Mouse (Mus musculus): ENCODE data around the gene Camta1. TPM values are rescaled to one million over a fixed set of nuclear protein-coding genes. Genes with fewer than 3 reads are reported as not detected.

Gene Camta1
- polyA plus RNA-seq, 1 experiment from 2014 or later: 78.7 TPM

GRCm38 (mm10) chr4:151385985-151386700 lies 475.5 kb downstream of the Camta1 start:
- H3K4me3 ChIP-seq: peak overlapping the region; percentile 39
- H3K27ac ChIP-seq: no peak overlapping the region
- H3K27me3 ChIP-seq: peaks cover 28% of the 10 kb centered on the region
- WGBS: 7% methylated on average over 12 of the region's 12 CpGs
- H3K9me3 ChIP-seq: no peaks in the 10 kb centered on the region
- peak overlapping the region; percentile 65 for H3K4me2 ChIP-seq
- H3K9ac ChIP-seq: no peak overlapping the region
- H3K4me1 ChIP-seq: peaks cover 11% of the 10 kb centered on the region; the same call in 1 of the 2 replicates
- ATAC-seq (ENCODE audit: borderline replicate concordance, extremely low read depth, low FRiP score, low TSS enrichment): no peak
- H3K36me3 ChIP-seq: no peaks in the 10 kb centered on the region

- 53% methylated on average over 1 of the region's 1 CpGs for WGBS
- Histone ChIP-seq H3K27me3 (0 out of 2 replicates have a peak, but pooled peaks cover 3% of the 10 kb centered on the region), H3K4me2 (no peak overlapping the region), H3K4me1 (0 out of 2 replicates have a peak, but pooled peaks cover under 1% of the 10 kb centered on the region), H3K27ac (no peak overlapping the region), H3K36me3 (no peaks in the 10 kb centered on the region), H3K9ac (no peak overlapping the region), H3K4me3 (no peak overlapping the region), H3K9me3 (no peaks in the 10 kb centered on the region)
- ATAC-seq (ENCODE audit: borderline replicate concordance, extremely low read depth, low FRiP score, low TSS enrichment): no peak
These were observed 483.9 kb downstream of the Camta1 start for GRCm38 (mm10) chr4:151377731-151378130.

DNA sequence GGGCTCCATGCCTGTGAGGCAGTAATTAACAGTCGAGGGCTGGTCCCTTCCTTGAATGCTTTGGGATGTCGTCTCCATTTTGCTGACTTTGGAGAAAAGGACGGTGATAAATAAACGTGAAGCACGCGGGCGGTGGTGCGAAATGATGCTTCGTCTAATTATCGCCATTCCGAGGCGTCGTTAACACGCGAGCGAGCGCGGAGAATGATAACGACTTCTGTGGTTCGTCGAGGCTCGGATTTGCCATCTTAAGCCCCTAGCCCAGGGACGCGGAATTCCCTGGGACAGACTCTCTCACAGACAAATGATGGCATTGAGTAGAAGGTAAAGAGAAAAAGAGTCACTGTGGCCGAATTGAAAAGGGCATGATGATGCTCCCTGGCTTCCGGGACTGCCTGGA lies 485.4 kb downstream of the Camta1 start:
- Histone ChIP-seq H3K4me1 (peaks cover 4% of the 10 kb centered on the region; the same call in 1 of the 2 replicates), H3K4me3 (no peak overlapping the region), H3K9me3 (no peaks in the 10 kb centered on the region), H3K4me2 (no peak overlapping the region), H3K9ac (no peak overlapping the region), H3K27me3 (0 out of 2 replicates have a peak, but pooled peaks cover 3% of the 10 kb centered on the region), H3K36me3 (no peaks in the 10 kb centered on the region), H3K27ac (no peak overlapping the region)
- 80% methylated on average over 26 of the region's 26 CpGs for WGBS
- ATAC-seq (ENCODE audit: borderline replicate concordance, extremely low read depth, low FRiP score, low TSS enrichment): no peak

- Histone ChIP-seq H3K36me3 (no peaks in the 10 kb centered on the region), H3K4me1 (peaks cover 4% of the 10 kb centered on the region; the same call in 1 of the 2 replicates), H3K4me3 (no peak overlapping the region), H3K4me2 (no peak overlapping the region), H3K9ac (no peak overlapping the region), H3K9me3 (no peaks in the 10 kb centered on the region), H3K27ac (no peak overlapping the region), H3K27me3 (peaks cover 7% of the 10 kb centered on the region)
- WGBS: 34% methylated on average over 12 of the region's 12 CpGs
- ATAC-seq (ENCODE audit: borderline replicate concordance, extremely low read depth, low FRiP score, low TSS enrichment): peak; percentile 66; the same call in 1 of the 2 replicates
These were observed 488.7 kb downstream of the Camta1 start for GRCm38 (mm10) chr4:151372855-151373566.

DNA sequence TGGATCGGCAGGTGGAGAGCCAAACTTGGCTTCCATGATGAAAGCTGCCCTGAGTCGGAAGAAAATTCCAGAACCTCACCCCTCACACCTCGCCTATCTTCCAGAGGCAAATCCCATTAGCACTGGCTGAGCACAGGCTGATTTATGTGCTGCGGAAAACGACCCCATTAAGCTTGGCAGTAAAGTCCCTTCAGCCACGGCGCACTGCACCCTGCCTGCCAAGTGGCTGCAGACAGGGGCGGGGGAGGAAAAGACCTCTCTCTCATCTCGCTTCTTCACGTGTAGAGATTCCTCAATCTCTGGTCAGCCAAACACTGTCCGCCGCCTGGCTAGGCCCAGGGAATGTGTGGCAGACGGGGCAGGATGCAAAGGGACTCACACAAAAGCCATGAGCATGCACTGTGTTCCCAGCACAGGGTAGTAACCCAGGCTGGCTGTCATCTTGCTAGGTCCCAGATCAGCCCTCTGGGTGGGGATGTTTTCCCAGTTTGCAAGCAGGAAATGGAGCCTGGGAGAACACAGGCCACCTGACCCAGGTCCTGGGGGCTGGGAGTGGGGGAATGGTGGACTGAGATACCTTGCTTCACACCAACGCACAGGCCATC lies 494.6 kb downstream of the Camta1 start:
- H3K27ac ChIP-seq: no peak overlapping the region
- H3K4me1 ChIP-seq: peaks cover 10% of the 10 kb centered on the region; the same call in 1 of the 2 replicates
- 24% methylated on average over 14 of the region's 14 CpGs for WGBS

DNA sequence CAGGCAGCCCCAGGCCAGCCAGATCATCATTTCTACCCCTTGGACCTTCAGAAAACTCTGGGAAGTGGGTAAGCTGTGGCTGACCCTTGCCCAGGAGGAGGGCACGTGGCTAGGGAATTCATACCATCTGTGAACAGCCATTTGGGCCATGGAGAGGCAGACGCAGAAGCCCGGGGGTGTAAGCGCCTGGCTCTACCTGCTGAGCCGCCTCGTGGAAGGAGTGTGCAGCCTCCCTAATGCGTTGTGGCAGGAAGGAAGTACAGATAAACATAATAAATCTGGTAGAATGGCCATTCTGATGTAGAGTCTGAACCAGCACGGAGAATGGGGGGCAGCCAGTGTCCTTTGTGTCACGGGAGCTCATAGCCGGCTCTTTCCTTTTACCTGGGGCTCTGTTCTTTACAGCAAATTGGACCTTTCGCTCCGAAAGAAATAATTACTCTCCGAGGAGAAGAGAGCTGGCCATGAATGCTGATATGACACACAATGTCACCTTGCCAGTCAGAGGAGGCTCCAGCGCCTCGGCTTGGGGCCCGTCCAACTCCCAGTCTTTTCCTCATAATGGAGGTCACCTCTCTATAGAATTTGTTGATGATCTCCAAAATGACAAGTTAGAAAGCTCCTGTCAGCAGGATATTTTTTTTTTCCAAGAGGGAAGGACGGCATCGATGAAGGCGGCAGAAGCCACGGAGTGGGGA lies 500.6 kb downstream of the Camta1 start:
- no peak overlapping the region for H3K4me2 ChIP-seq
- H3K4me3 ChIP-seq: no peak overlapping the region
- no peak for ATAC-seq (ENCODE audit: borderline replicate concordance, extremely low read depth, low FRiP score, low TSS enrichment)
- H3K36me3 ChIP-seq: no peaks in the 10 kb centered on the region
- no peak overlapping the region for H3K9ac ChIP-seq
- WGBS: 58% methylated on average over 20 of the region's 20 CpGs
- H3K9me3 ChIP-seq: no peaks in the 10 kb centered on the region
- no peak overlapping the region for H3K27ac ChIP-seq
- peaks cover 30% of the 10 kb centered on the region; the same call in 1 of the 2 replicates for H3K27me3 ChIP-seq
- H3K4me1 ChIP-seq: no peaks in the 10 kb centered on the region

More for the DNA sequence above, 494.6 kb downstream of the Camta1 start:
- Histone ChIP-seq H3K9me3 (no peaks in the 10 kb centered on the region), H3K4me2 (no peak overlapping the region), H3K9ac (no peak overlapping the region), H3K36me3 (no peaks in the 10 kb centered on the region), H3K4me3 (no peak overlapping the region), H3K27me3 (peaks cover 25% of the 10 kb centered on the region)
- peak; percentile 57 for ATAC-seq (ENCODE audit: borderline replicate concordance, extremely low read depth, low FRiP score, low TSS enrichment)

DNA sequence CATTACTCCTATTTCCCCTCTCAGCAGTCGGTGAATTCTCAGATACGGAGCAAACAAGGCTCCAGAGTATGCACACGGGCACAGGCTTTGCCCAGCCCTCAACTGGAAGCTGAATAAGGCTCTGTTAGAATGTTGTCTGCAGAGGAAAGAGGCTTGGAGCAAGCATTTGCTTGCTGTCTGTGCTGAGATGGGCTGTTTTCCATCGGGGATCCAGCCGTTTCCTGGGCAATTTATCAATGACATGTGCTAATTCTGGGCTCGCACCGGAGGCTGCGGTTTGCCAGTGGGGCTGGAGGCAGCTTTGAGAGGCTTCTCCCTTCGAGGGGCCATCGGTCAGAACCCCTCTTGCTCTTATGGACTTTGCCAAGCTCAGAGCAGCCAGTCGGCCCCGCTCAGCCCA lies 506.2 kb downstream of the Camta1 start:
- no peaks in the 10 kb centered on the region for H3K36me3 ChIP-seq
- no peak overlapping the region for H3K4me2 ChIP-seq
- no peak overlapping the region for H3K9ac ChIP-seq
- H3K27ac ChIP-seq: no peak overlapping the region
- H3K9me3 ChIP-seq: no peaks in the 10 kb centered on the region
- no peak for ATAC-seq (ENCODE audit: borderline replicate concordance, extremely low read depth, low FRiP score, low TSS enrichment)
- H3K4me3 ChIP-seq: no peak overlapping the region
- H3K27me3 ChIP-seq: peaks cover 15% of the 10 kb centered on the region; the same call in 1 of the 2 replicates
- WGBS: 12% methylated on average over 12 of the region's 12 CpGs
- H3K4me1 ChIP-seq: 0 out of 2 replicates have a peak, but pooled peaks cover 8% of the 10 kb centered on the region

DNA sequence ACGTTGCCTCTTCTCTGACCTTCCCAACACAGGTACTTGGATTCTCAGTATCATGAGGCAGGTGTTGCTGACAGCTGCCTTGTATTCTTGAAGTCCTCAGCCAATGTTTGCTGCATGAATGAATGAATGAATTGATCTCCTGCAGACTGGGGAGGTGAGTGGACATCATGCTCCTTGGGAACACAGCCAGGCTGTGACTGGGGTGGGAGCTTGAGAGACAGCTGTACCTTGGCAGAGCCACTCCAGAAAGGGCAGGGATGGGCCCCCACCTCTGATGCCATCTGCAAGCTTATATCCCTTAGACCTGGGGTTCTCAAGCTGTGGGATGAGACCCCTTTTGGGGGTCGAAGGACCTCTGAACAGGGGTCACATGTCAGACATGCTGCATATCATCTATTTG lies 508.9 kb downstream of the Camta1 start:
- Histone ChIP-seq H3K9ac (no peak overlapping the region), H3K27ac (no peak overlapping the region), H3K4me3 (no peak overlapping the region), H3K4me2 (no peak overlapping the region), H3K9me3 (no peaks in the 10 kb centered on the region), H3K27me3 (peaks cover 15% of the 10 kb centered on the region; the same call in 1 of the 2 replicates), H3K4me1 (0 out of 2 replicates have a peak, but pooled peaks cover 8% of the 10 kb centered on the region), H3K36me3 (no peaks in the 10 kb centered on the region)
- 71% methylated on average over 2 of the region's 2 CpGs for WGBS
- ATAC-seq (ENCODE audit: borderline replicate concordance, extremely low read depth, low FRiP score, low TSS enrichment): no peak

- H3K9ac ChIP-seq: no peak overlapping the region
- H3K9me3 ChIP-seq: no peaks in the 10 kb centered on the region
- no peak for ATAC-seq (ENCODE audit: borderline replicate concordance, extremely low read depth, low FRiP score, low TSS enrichment)
- no peak overlapping the region for H3K4me3 ChIP-seq
- H3K27ac ChIP-seq: no peak overlapping the region
- H3K27me3 ChIP-seq: 0 out of 2 replicates have a peak, but pooled peaks cover 12% of the 10 kb centered on the region
- H3K4me1 ChIP-seq: 0 out of 2 replicates have a peak, but pooled peaks cover 8% of the 10 kb centered on the region
- 0 out of 2 replicates have a peak overlapping the region, but pooled peaks have one; percentile 27 for H3K4me2 ChIP-seq
- WGBS: 41% methylated on average over 4 of the region's 4 CpGs
- H3K36me3 ChIP-seq: no peaks in the 10 kb centered on the region
These were observed 509.4 kb downstream of the Camta1 start for GRCm38 (mm10) chr4:151352249-151352648.

DNA sequence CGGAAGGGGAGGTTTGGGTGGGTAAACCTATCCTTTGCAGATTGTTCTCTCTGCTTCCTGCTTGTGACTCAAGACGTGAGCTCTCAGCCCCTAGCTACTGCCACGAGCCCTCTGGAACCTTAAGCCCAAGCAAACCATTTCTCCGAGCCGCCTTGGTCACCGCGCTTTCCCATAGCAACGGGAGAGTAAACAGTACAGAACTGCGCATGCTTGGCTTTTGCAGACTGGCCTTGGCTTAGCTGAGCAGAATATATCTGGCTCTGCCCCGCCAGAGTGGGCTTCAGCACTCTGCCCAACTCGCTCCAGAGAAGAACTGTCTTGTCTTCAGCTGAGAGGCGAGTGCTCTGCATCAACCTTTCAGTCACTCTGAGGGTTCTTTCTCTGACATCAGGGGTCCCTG lies 509.9 kb downstream of the Camta1 start:
- ATAC-seq (ENCODE audit: borderline replicate concordance, extremely low read depth, low FRiP score, low TSS enrichment): peak; percentile 28; the same call in 1 of the 2 replicates
- Histone ChIP-seq H3K4me2 (peak overlapping the region; percentile 27; the same call in 1 of the 2 replicates), H3K9ac (no peak overlapping the region), H3K36me3 (no peaks in the 10 kb centered on the region), H3K4me1 (0 out of 2 replicates have a peak, but pooled peaks cover 8% of the 10 kb centered on the region), H3K27ac (no peak overlapping the region), H3K4me3 (no peak overlapping the region), H3K27me3 (0 out of 2 replicates have a peak, but pooled peaks cover 12% of the 10 kb centered on the region), H3K9me3 (no peaks in the 10 kb centered on the region)
- WGBS: 24% methylated on average over 12 of the region's 12 CpGs

DNA sequence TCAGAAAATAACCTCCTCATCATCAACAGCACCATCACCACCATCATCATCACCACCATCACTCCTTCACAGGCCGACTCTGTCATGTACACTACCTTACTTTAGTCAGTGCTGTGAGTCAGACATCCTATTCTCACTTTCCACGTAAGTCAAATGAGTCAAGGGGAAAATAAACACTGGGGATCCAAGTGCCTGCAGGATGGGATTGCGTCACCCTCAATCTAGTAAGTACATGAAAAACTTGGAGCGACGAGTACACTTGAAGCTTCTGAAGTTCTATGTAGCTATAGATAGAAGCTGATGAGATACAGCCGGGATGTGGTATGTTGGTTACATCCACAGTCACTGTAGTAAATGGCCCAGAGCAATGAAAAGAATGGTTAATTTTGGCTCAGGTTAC lies 514.1 kb downstream of the Camta1 start:
- Histone ChIP-seq H3K4me3 (no peak overlapping the region), H3K9ac (no peak overlapping the region), H3K27ac (no peak overlapping the region), H3K27me3 (no peaks in the 10 kb centered on the region), H3K4me1 (0 out of 2 replicates have a peak, but pooled peaks cover 6% of the 10 kb centered on the region), H3K36me3 (no peaks in the 10 kb centered on the region), H3K4me2 (no peak overlapping the region), H3K9me3 (no peaks in the 10 kb centered on the region)
- no peak for ATAC-seq (ENCODE audit: borderline replicate concordance, extremely low read depth, low FRiP score, low TSS enrichment)
- 65% methylated on average over 6 of the region's 6 CpGs for WGBS

Data from lung, embryonic 15.5 days (tissue).